Mouse (Mus musculus): Measurements from ENCODE around the gene Aif1. TPM values are rescaled to one million over a fixed set of nuclear protein-coding genes. Genes with fewer than 3 reads are reported as not detected.
A peak's percentile ranks its signal among the peaks of the same experiment; 100 is the strongest.

Gene Aif1
- total and polyA plus RNA-seq, 3 experiments = 0.17 to 3.1 (median 2.1) TPM

DNA sequence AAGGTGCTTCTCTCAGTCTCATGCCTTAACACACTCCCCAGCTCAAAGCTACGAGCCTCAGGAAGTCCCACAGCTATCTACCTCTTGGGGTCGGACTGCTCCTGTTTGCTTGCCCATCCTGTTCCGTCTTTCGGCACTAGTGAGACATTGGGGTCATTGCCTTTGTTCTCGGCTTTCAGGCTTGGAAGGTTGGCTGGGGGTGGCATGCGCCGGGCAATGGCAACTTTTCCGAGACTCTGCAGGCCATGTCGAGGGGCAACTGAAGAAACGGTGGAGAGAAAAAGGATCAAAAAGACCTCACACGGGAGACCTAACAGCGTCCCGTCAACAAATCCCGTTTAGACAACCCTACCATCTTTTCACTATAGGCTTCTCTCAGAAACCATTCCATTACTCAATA is 13.7 kb downstream of the Aif1 start:
- H3K4me3 ChIP-seq (ENCODE audit: low read depth, low read length) = peak overlapping the region; percentile 91; the same call in 1 of the 2 replicates

DNA sequence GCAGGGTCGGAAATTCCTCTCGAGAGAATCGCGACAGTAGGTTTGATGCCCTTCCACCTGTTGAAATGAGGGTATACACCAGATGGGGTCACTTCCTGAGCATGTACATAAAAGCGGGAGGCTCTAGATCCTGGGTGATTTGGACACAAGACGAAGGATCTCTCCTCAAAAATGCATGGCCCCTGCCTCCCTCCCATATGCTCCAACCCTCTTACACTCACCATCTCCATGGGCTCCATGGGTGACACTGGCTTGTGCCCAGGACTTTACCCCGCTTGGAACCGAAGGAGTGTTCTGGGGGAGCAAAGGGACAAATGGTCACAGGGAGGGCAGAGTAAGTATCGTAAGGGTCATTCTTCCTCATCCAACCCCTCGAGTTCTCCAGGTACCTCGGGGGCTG is 14.4 kb downstream of the Aif1 start:
- no peak for DNase-seq (ENCODE audit: low spot score)
- TF ChIP-seq POLR2AphosphoS5 (IDR thresholded peaks at IDR 0.05; ENCODE audit: insufficient replicate concordance, low read depth, low read length) = no peak
- no peak for TF ChIP-seq GATA1 (IDR thresholded peaks at IDR 0.05; ENCODE audit: borderline replicate concordance, low read length)
- ATAC-seq (ENCODE audit: extremely low read depth, insufficient number of reproducible peaks, low FRiP score, poor library complexity, severe bottlenecking) = no peak
- Histone ChIP-seq H3K9me3 (replicated peaks) (no peaks in the 10 kb centered on the region), H3K27me3 (ENCODE audit: insufficient read depth, low read length) (no peaks in the 10 kb centered on the region), H3K36me3 (replicated peaks) (peaks cover 72% of the 10 kb centered on the region), H3K4me1 (ENCODE audit: insufficient read depth, low read depth, low read length) (peaks cover 66% of the 10 kb centered on the region), H3K4me3 (ENCODE audit: low read depth, low read length) (peak overlapping the region; percentile 91; the same call in 1 of the 2 replicates)

More for the DNA sequence above, 13.7 kb downstream of the Aif1 start:
- ATAC-seq (ENCODE audit: extremely low read depth, insufficient number of reproducible peaks, low FRiP score, poor library complexity, severe bottlenecking) (no peak), DNase-seq (ENCODE audit: low spot score) (no peak)
- Histone ChIP-seq H3K27me3 (ENCODE audit: insufficient read depth, low read length) (no peaks in the 10 kb centered on the region), H3K36me3 (replicated peaks) (peaks cover 65% of the 10 kb centered on the region), H3K9me3 (replicated peaks) (no peaks in the 10 kb centered on the region), H3K4me1 (ENCODE audit: insufficient read depth, low read depth, low read length) (peaks cover 65% of the 10 kb centered on the region)
- no peak for TF ChIP-seq POLR2AphosphoS5 (IDR thresholded peaks at IDR 0.05; ENCODE audit: insufficient replicate concordance, low read depth, low read length)
- no peak for TF ChIP-seq TAL1 (conservative IDR thresholded peaks at IDR 0.05; ENCODE audit: low read depth, low read length)
- TF ChIP-seq CTCF (IDR thresholded peaks at IDR 0.05; ENCODE audit: low read depth, low read length) = no peak

DNA sequence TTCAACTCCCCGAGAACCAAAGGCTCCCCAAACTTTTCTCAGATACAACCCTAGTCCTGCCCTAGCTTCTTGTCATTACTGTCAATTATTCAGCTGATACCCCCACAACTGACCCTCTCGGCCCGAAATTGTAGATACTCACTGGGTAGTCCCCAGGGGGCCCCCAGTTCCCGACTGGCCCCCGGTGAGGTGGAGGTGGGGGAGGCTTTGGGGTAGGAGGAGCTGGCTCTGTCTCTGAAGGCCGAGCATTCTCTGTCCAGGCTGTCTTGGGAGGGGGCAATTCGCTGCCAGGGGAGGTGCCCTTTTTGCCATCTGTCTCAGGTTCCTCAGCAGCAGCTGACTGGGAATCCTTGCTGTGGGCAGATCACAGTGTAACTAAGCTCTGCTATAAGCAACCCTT is 16.2 kb downstream of the Aif1 start:
- TF ChIP-seq GATA2 (IDR thresholded peaks at IDR 0.05; ENCODE audit: borderline replicate concordance, low read depth, low read length) (no peak), CTCF (IDR thresholded peaks at IDR 0.05; ENCODE audit: low read depth, low read length) (no peak), POLR2AphosphoS5 (IDR thresholded peaks at IDR 0.05; ENCODE audit: insufficient replicate concordance, low read depth, low read length) (no peak), TAL1 (conservative IDR thresholded peaks at IDR 0.05; ENCODE audit: low read depth, low read length) (no peak), GATA1 (IDR thresholded peaks at IDR 0.05; ENCODE audit: borderline replicate concordance, low read length) (no peak)
- Histone ChIP-seq H3K4me3 (ENCODE audit: low read depth, low read length) (no peak overlapping the region), H3K36me3 (replicated peaks) (peaks cover 90% of the 10 kb centered on the region), H3K9me3 (replicated peaks) (no peaks in the 10 kb centered on the region), H3K4me1 (ENCODE audit: insufficient read depth, low read depth, low read length) (peaks cover 73% of the 10 kb centered on the region), H3K27me3 (ENCODE audit: insufficient read depth, low read length) (no peaks in the 10 kb centered on the region)
- no peak for DNase-seq (ENCODE audit: low spot score)
- no peak for ATAC-seq (ENCODE audit: extremely low read depth, insufficient number of reproducible peaks, low FRiP score, poor library complexity, severe bottlenecking)

- Histone ChIP-seq H3K36me3 (replicated peaks) (peaks cover 96% of the 10 kb centered on the region), H3K9me3 (replicated peaks) (no peaks in the 10 kb centered on the region), H3K27me3 (ENCODE audit: insufficient read depth, low read length) (no peaks in the 10 kb centered on the region), H3K4me1 (ENCODE audit: insufficient read depth, low read depth, low read length) (peaks cover 76% of the 10 kb centered on the region), H3K4me3 (ENCODE audit: low read depth, low read length) (no peak overlapping the region)
- DNase-seq (ENCODE audit: low spot score) (no peak), ATAC-seq (ENCODE audit: extremely low read depth, insufficient number of reproducible peaks, low FRiP score, poor library complexity, severe bottlenecking) (no peak)
- TF ChIP-seq GATA2 (IDR thresholded peaks at IDR 0.05; ENCODE audit: borderline replicate concordance, low read depth, low read length) = no peak
- no peak for TF ChIP-seq POLR2AphosphoS5 (IDR thresholded peaks at IDR 0.05; ENCODE audit: insufficient replicate concordance, low read depth, low read length)
- no peak for TF ChIP-seq GATA1 (IDR thresholded peaks at IDR 0.05; ENCODE audit: borderline replicate concordance, low read length)
- TF ChIP-seq TAL1 (conservative IDR thresholded peaks at IDR 0.05; ENCODE audit: low read depth, low read length) = no peak
- TF ChIP-seq CTCF (IDR thresholded peaks at IDR 0.05; ENCODE audit: low read depth, low read length) = no peak
These were observed 16.8 kb downstream of the Aif1 start for GRCm38 (mm10) chr17:35158850-35159593.

GRCm38 (mm10) chr17:35157661-35158175 is 18.1 kb downstream of the Aif1 start:
- no peak for TF ChIP-seq GATA1 (IDR thresholded peaks at IDR 0.05; ENCODE audit: borderline replicate concordance, low read length)
- TF ChIP-seq GATA2 (IDR thresholded peaks at IDR 0.05; ENCODE audit: borderline replicate concordance, low read depth, low read length) = no peak
- TF ChIP-seq CTCF (IDR thresholded peaks at IDR 0.05; ENCODE audit: low read depth, low read length) = no peak
- H3K27me3 ChIP-seq (ENCODE audit: insufficient read depth, low read length) = no peaks in the 10 kb centered on the region
- DNase-seq (ENCODE audit: low spot score) (no peak), ATAC-seq (ENCODE audit: extremely low read depth, insufficient number of reproducible peaks, low FRiP score, poor library complexity, severe bottlenecking) (no peak)
- no peaks in the 10 kb centered on the region for H3K9me3 ChIP-seq (replicated peaks)
- H3K4me3 ChIP-seq (ENCODE audit: low read depth, low read length) = no peak overlapping the region
- peaks cover 75% of the 10 kb centered on the region for H3K4me1 ChIP-seq (ENCODE audit: insufficient read depth, low read depth, low read length)
- H3K36me3 ChIP-seq (replicated peaks) = peaks cover 100% of the 10 kb centered on the region

GRCm38 (mm10) chr17:35157254-35157653 is 18.6 kb downstream of the Aif1 start:
- ATAC-seq (ENCODE audit: extremely low read depth, insufficient number of reproducible peaks, low FRiP score, poor library complexity, severe bottlenecking) (no peak), DNase-seq (ENCODE audit: low spot score) (no peak)
- peaks cover 70% of the 10 kb centered on the region for H3K4me1 ChIP-seq (ENCODE audit: insufficient read depth, low read depth, low read length)
- H3K9me3 ChIP-seq (replicated peaks) = no peaks in the 10 kb centered on the region
- H3K36me3 ChIP-seq (replicated peaks) = peaks cover 100% of the 10 kb centered on the region
- TF ChIP-seq TAL1 (conservative IDR thresholded peaks at IDR 0.05; ENCODE audit: low read depth, low read length) (no peak), GATA1 (IDR thresholded peaks at IDR 0.05; ENCODE audit: borderline replicate concordance, low read length) (no peak)
- H3K27me3 ChIP-seq (ENCODE audit: insufficient read depth, low read length) = no peaks in the 10 kb centered on the region
- H3K4me3 ChIP-seq (ENCODE audit: low read depth, low read length) = no peak overlapping the region

All from G1E (cell line).